ENCODE assay signal across 8 mouse cellular contexts in genomic region chr10:60285676-60286372, GRCm38 (mm10). TPM values are rescaled to one million over a fixed set of nuclear protein-coding genes. Genes with fewer than 3 reads are reported as not detected.
DNase-seq lines count a peak whose midpoint lies in the region; ATAC-seq and TF ChIP-seq lines count a peak whose summit lies in the region.

No protein-coding gene starts in this region.

- no peaks in the 10 kb centered on the region for H3K9me3 ChIP-seq in heart, embryonic 12.5 days (replicated peaks)
- no peaks in the 10 kb centered on the region for H3K9me3 ChIP-seq in liver, postnatal 0 days (ENCODE audit: low read length)

- 51% methylated on average over 14 of the region's 14 CpGs for WGBS in heart, embryonic 12.5 days
- WGBS in liver, postnatal 0 days (ENCODE audit: insufficient replicate concordance): 68% methylated on average over 14 of the region's 14 CpGs

- no peak overlapping the region for H3K4me3 ChIP-seq in heart, embryonic 12.5 days
- no peak overlapping the region for H3K4me3 ChIP-seq in liver, postnatal 0 days (ENCODE audit: low read depth, low read length)

- peaks cover 3% of the 10 kb centered on the region; the same call in 1 of the 2 replicates for H3K36me3 ChIP-seq in heart, embryonic 12.5 days
- H3K36me3 ChIP-seq in liver, postnatal 0 days (replicated peaks; ENCODE audit: insufficient read depth, low read length): 0 out of 2 replicates have a peak, but pooled peaks cover 2% of the 10 kb centered on the region

- no peak for TF ChIP-seq EP300 in liver, postnatal 0 days (IDR thresholded peaks at IDR 0.05; ENCODE audit: low read depth)

- no peak for TF ChIP-seq CTCF in liver, postnatal 0 days (IDR thresholded peaks at IDR 0.05; ENCODE audit: low read depth)

- H3K27me3 ChIP-seq in heart, embryonic 12.5 days (replicated peaks): no peaks in the 10 kb centered on the region
- H3K27me3 ChIP-seq in liver, postnatal 0 days (ENCODE audit: insufficient read depth, low read length): no peaks in the 10 kb centered on the region

- no peak overlapping the region for H3K27ac ChIP-seq in heart, embryonic 12.5 days (ENCODE audit: poor library complexity, severe bottlenecking)
- peak overlapping the region; percentile 93 for H3K27ac ChIP-seq in liver, postnatal 0 days (ENCODE audit: low read depth)

- no peak overlapping the region for H3K9ac ChIP-seq in heart, embryonic 12.5 days
- peak overlapping the region; percentile 47 for H3K9ac ChIP-seq in liver, postnatal 0 days (replicated peaks)

- DNase-seq in ovary, adult 18-20 months (ENCODE audit: low spot score): peak; percentile 46
- DNase-seq in ovary, postnatal 36 days (ENCODE audit: low spot score): no peak
- peak; percentile 83 for DNase-seq in embryo, embryonic 11 days
- peak; percentile 60 to 74 for DNase-seq in kidney, postnatal 4 days
- DNase-seq in liver, postnatal 0 days: no peak
- peak; percentile 82 for DNase-seq in right cerebral cortex, postnatal 25 days
- no peak for DNase-seq in cerebellum, adult 11 months

- no peak for ATAC-seq in heart, embryonic 12.5 days (ENCODE audit: insufficient number of reproducible peaks, low FRiP score)
- ATAC-seq in liver, postnatal 0 days: no peak

- H3K4me2 ChIP-seq in heart, embryonic 12.5 days: peak overlapping the region; percentile 31
- peak overlapping the region; percentile 42 for H3K4me2 ChIP-seq in liver, postnatal 0 days (ENCODE audit: low read depth, low read length)

- peaks cover 73% of the 10 kb centered on the region for H3K4me1 ChIP-seq in heart, embryonic 12.5 days (replicated peaks)
- H3K4me1 ChIP-seq in liver, postnatal 0 days (ENCODE audit: insufficient read depth): peaks cover 86% of the 10 kb centered on the region

RNA-seq across cellular contexts. Expression of gene Psap, which starts 8.4 kb away (rescaled TPM):
- 95.6 and 100.0 TPM in 2 replicates for polyA plus RNA-seq in heart, embryonic 12.5 days (2016; fragmentation: Nextera tagmentation; extraction: Ambion mirVana)
- 105 and 110 TPM in 2 replicates for polyA plus RNA-seq in liver, postnatal 0 days (2015; fragmentation: Nextera tagmentation; extraction: Ambion mirVana)

Comparison
In these comparisons a context has a peak if more than half of its experiments do, and no peak if none do; other contexts are left out.
1. DNase-seq: peak in ovary, adult 18-20 months (single experiment), embryo, embryonic 11 days (single experiment), kidney, postnatal 4 days (2 of 2) and right cerebral cortex, postnatal 25 days (single experiment); none in ovary, postnatal 36 days (single experiment), liver, postnatal 0 days (single experiment) and cerebellum, adult 11 months (single experiment).